Mouse (Mus musculus) liver, adult 2 months (tissue): ENCODE results near the gene Pnmt.

ENCODE experiments used
- CTCF ChIP-seq: fragments of 200-500 bp; IDR thresholded peaks from 2 replicates; pipeline ENCODE4 v1.5.1; 2011; ENCODE audit warnings: low read depth, low read length, control low read depth
- POLR2A ChIP-seq: fragments of 200-500 bp; IDR thresholded peaks from 2 replicates; pipeline ENCODE4 v1.6.1; 2011; ENCODE audit warnings: low read length, control low read depth; ENCODE audit not compliant: insufficient read depth; ENCODE audit errors: extremely low read depth

DNA sequence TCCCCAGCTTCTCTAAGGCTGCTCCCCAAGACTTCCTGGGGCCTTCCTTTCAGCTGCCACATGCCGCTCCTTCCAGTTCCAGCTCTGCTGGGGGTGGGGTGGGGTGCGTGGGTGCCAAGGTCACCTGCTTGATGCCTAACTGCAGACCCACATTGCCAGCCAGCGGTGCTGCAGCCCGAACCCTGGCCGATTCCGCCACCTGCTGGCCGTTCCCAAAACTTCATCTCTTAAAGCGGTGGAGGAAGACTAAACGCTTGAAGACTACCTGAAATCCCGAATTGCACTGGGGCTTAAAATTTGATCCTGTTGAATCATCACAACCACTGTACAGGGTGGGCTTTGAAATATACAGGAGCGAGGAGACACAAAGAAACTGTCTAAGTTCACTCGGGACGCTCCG lies 41.0 kb upstream of the Pnmt start:
- TF ChIP-seq CTCF (peak; percentile 85), POLR2A (no peak)
